Mouse (Mus musculus) embryonic facial prominence, embryonic 13.5 days (tissue): ENCODE results near the gene Itfg2. TPM values are rescaled to one million over a fixed set of nuclear protein-coding genes. Genes with fewer than 3 reads are reported as not detected.

Source experiments
- ATAC-seq: fragments of 200-750 bp; cut with Nextera tagmentation; 2 replicates; pipeline ENCODE4 v1.8.0; 2017; ENCODE audit warnings: low read depth; ENCODE audit not compliant: insufficient number of reproducible peaks, insufficient read depth, low FRiP score, low TSS enrichment
- H3K27ac ChIP-seq: fragments of 300-500 bp; sonication (generic); 2 replicates; pipeline ENCODE4 v1.5.1; 2015; ENCODE audit warnings: moderate library complexity, mild to moderate bottlenecking, inconsistent platforms
- H3K27me3 ChIP-seq: fragments of 300-500 bp; sonication (generic); 2 replicates; pipeline ENCODE4 v1.6.1; 2015; ENCODE audit warnings: mild to moderate bottlenecking, inconsistent platforms
- H3K36me3 ChIP-seq: fragments of 300-500 bp; sonication (generic); 2 replicates; pipeline ENCODE4 v1.6.1; 2015; ENCODE audit warnings: mild to moderate bottlenecking, inconsistent platforms
- H3K4me1 ChIP-seq: fragments of 300-500 bp; sonication (generic); 2 replicates; pipeline ENCODE4 v1.6.1; 2015; ENCODE audit warnings: inconsistent platforms
- H3K4me2 ChIP-seq: fragments of 300-500 bp; sonication (generic); 2 replicates; pipeline ENCODE4 v1.6.1; 2015; ENCODE audit warnings: moderate library complexity, mild to moderate bottlenecking, inconsistent platforms
- H3K4me3 ChIP-seq: fragments of 300-500 bp; sonication (generic); 2 replicates; pipeline ENCODE4 v1.5.1; 2015; ENCODE audit warnings: mild to moderate bottlenecking, inconsistent platforms
- H3K9ac ChIP-seq: fragments of 300-500 bp; sonication (generic); 2 replicates; pipeline ENCODE4 v1.6.1; 2015; ENCODE audit warnings: mild to moderate bottlenecking, inconsistent platforms
- H3K9me3 ChIP-seq: fragments of 300-500 bp; sonication (generic); 2 replicates; pipeline ENCODE4 v1.6.1; 2016; ENCODE audit warnings: inconsistent platforms
- WGBS: fragments of 180-500 bp; shearing (Covaris S2); methylation state at CpG from one replicate; pipeline ENCODE4 v1.1.7; 2015; ENCODE audit warnings: mixed read lengths; 5-methylcytosine and 5-hydroxymethylcytosine counted together
- polyA plus RNA-seq: library from polyadenylated mRNA; unstranded; fragments of >200 nt; fragmentation: Nextera tagmentation; extraction: Ambion mirVana; gene quantifications from 2 replicates; pipeline ENCODE4 v1.2.1, GENCODE M21; 2015

Itfg2 gene
- 41.7 and 42.7 TPM in 2 replicates for polyA plus RNA-seq

- H3K9me3 ChIP-seq = no peaks in the 10 kb centered on the region
- no peaks in the 10 kb centered on the region for H3K27me3 ChIP-seq
- H3K4me2 ChIP-seq = peak within 1 kb of the TSS; percentile 64
- H3K4me3 ChIP-seq = peak within 1 kb of the TSS; percentile 66
- peaks cover 2% of the 10 kb centered on the region; the same call in 1 of the 2 replicates for H3K4me1 ChIP-seq
- WGBS = under 1% methylated on average over 42 of the region's 42 CpGs
- peaks cover 29% of the 10 kb centered on the region for H3K36me3 ChIP-seq
- peak within 1 kb of the TSS; percentile 95 for H3K27ac ChIP-seq
- H3K9ac ChIP-seq = peak within 1 kb of the TSS; percentile 77
- ATAC-seq = peak; percentile 90
These were observed at the start of gene Itfg2 for GRCm38 (mm10) chr6:128424269-128425019. Gene Itfg2 (minus strand): TSS chr6:128424931.

GRCm38 (mm10) chr6:128474112-128474511, 49.4 kb upstream of the Itfg2 start:
- H3K4me1 ChIP-seq = no peaks in the 10 kb centered on the region
- H3K27me3 ChIP-seq = no peaks in the 10 kb centered on the region
- no peaks in the 10 kb centered on the region for H3K9me3 ChIP-seq
- H3K9ac ChIP-seq = no peak overlapping the region
- WGBS = 91% methylated on average over 6 of the region's 6 CpGs
- H3K4me3 ChIP-seq = no peak overlapping the region
- no peaks in the 10 kb centered on the region for H3K36me3 ChIP-seq
- no peak overlapping the region for H3K4me2 ChIP-seq
- H3K27ac ChIP-seq = no peak overlapping the region
- ATAC-seq = no peak

- Histone ChIP-seq H3K9ac (no peak overlapping the region), H3K4me3 (no peak overlapping the region), H3K4me2 (peak overlapping the region; percentile 30), H3K9me3 (no peaks in the 10 kb centered on the region), H3K27me3 (no peaks in the 10 kb centered on the region), H3K4me1 (no peaks in the 10 kb centered on the region), H3K27ac (no peak overlapping the region), H3K36me3 (no peaks in the 10 kb centered on the region)
- no peak for ATAC-seq
- WGBS = 5% methylated on average over 10 of the region's 12 CpGs
These were observed 44.7 kb upstream of the Itfg2 start for GRCm38 (mm10) chr6:128469451-128469850.

DNA sequence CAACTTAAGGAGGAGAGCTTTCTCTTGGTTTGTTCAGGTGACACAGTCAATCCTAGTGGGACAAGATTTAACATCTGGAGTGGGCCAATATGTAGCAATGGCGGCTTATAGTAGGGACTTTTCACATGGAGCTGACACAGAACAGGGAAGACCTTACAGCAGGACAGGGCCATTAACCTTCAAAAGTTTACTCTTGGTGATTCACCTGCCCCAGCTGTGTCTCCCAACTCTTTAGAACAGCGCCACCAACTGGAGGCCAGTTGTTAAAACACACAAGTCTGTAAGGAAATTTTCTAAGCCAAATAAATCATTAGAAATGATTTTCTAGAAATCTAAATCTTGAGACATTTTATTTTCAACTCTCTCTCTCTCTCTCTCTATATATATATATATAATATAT, 42.6 kb upstream of the Itfg2 start:
- no peaks in the 10 kb centered on the region for H3K27me3 ChIP-seq
- no peak overlapping the region for H3K4me2 ChIP-seq
- no peak overlapping the region for H3K9ac ChIP-seq
- H3K36me3 ChIP-seq = no peaks in the 10 kb centered on the region
- no peaks in the 10 kb centered on the region for H3K4me1 ChIP-seq
- 47% methylated on average over 2 of the region's 2 CpGs for WGBS
- no peak overlapping the region for H3K27ac ChIP-seq
- no peaks in the 10 kb centered on the region for H3K9me3 ChIP-seq
- H3K4me3 ChIP-seq = no peak overlapping the region
- ATAC-seq = no peak

DNA sequence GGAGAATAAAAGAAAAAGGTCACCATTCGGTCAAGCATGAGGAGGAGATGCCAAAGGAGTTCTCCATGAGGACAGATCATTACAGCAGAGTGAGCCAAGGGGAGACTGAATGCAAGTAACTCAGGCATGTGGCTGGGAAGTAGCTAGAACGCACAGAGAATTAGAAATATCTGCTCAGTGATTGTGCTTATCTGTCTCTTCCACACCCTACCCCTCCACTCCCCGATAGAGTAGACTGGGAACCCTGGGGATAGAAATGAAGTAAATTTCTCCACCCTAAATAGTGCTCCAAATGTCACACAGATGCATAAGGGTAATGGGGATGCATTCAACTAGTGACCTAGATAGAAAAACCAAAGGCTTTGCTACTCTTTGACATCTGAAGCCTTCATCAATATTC, 41.8 kb upstream of the Itfg2 start:
- Histone ChIP-seq H3K9me3 (no peaks in the 10 kb centered on the region), H3K36me3 (no peaks in the 10 kb centered on the region), H3K9ac (no peak overlapping the region), H3K27me3 (no peaks in the 10 kb centered on the region), H3K4me2 (no peak overlapping the region), H3K4me1 (no peaks in the 10 kb centered on the region), H3K4me3 (no peak overlapping the region), H3K27ac (no peak overlapping the region)
- WGBS = 73% methylated on average over 3 of the region's 3 CpGs
- ATAC-seq = no peak

- no peak overlapping the region for H3K4me2 ChIP-seq
- no peaks in the 10 kb centered on the region for H3K9me3 ChIP-seq
- H3K27ac ChIP-seq = no peak overlapping the region
- H3K4me1 ChIP-seq = no peaks in the 10 kb centered on the region
- H3K27me3 ChIP-seq = no peaks in the 10 kb centered on the region
- no peaks in the 10 kb centered on the region for H3K36me3 ChIP-seq
- WGBS = 30% methylated on average over 7 of the region's 7 CpGs
- no peak overlapping the region for H3K4me3 ChIP-seq
- ATAC-seq = no peak
- H3K9ac ChIP-seq = no peak overlapping the region
These were observed 41.3 kb upstream of the Itfg2 start for GRCm38 (mm10) chr6:128466043-128466442.

DNA sequence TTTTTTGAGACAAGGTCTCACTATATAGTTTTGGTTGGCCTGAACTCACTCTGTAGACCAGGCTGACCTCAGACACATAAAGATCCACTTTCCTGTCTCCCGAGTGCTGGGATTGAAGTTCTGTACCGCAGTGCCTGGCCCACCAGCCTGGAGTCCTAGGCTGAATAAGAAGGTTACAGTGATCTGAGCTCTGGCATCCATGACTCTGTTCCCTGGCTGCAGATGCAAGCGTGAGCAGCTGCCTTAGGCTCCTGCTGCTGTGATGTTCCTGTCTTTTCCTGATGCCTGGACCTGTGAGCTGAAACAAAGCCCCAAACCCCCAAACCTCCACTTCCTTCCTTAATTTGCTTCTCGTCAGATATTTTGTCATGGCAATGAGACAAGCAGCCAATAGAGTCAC, 40.3 kb upstream of the Itfg2 start:
- Histone ChIP-seq H3K27me3 (no peaks in the 10 kb centered on the region), H3K36me3 (no peaks in the 10 kb centered on the region), H3K9ac (no peak overlapping the region), H3K4me3 (no peak overlapping the region), H3K9me3 (no peaks in the 10 kb centered on the region), H3K4me2 (no peak overlapping the region), H3K27ac (no peak overlapping the region), H3K4me1 (no peaks in the 10 kb centered on the region)
- WGBS = 68% methylated on average over 4 of the region's 4 CpGs
- ATAC-seq = no peak

GRCm38 (mm10) chr6:128461606-128462005, 36.9 kb upstream of the Itfg2 start:
- ATAC-seq = no peak
- no peak overlapping the region for H3K27ac ChIP-seq
- no peaks in the 10 kb centered on the region for H3K27me3 ChIP-seq
- H3K36me3 ChIP-seq = no peaks in the 10 kb centered on the region
- H3K9ac ChIP-seq = no peak overlapping the region
- no peaks in the 10 kb centered on the region for H3K9me3 ChIP-seq
- no peak overlapping the region for H3K4me3 ChIP-seq
- no peak overlapping the region for H3K4me2 ChIP-seq
- no peaks in the 10 kb centered on the region for H3K4me1 ChIP-seq

- Histone ChIP-seq H3K27ac (no peak overlapping the region), H3K36me3 (no peaks in the 10 kb centered on the region), H3K4me1 (no peaks in the 10 kb centered on the region), H3K9ac (no peak overlapping the region), H3K27me3 (no peaks in the 10 kb centered on the region), H3K9me3 (no peaks in the 10 kb centered on the region), H3K4me3 (no peak overlapping the region), H3K4me2 (no peak overlapping the region)
- WGBS = 79% methylated on average over 14 of the region's 14 CpGs
- no peak for ATAC-seq
These were observed 36.2 kb upstream of the Itfg2 start for GRCm38 (mm10) chr6:128460729-128461503.

- no peaks in the 10 kb centered on the region for H3K9me3 ChIP-seq
- no peak for ATAC-seq
- no peak overlapping the region for H3K4me3 ChIP-seq
- H3K4me1 ChIP-seq = no peaks in the 10 kb centered on the region
- H3K27ac ChIP-seq = no peak overlapping the region
- no peak overlapping the region for H3K4me2 ChIP-seq
- H3K27me3 ChIP-seq = no peaks in the 10 kb centered on the region
- 27% methylated on average over 2 of the region's 2 CpGs for WGBS
- no peaks in the 10 kb centered on the region for H3K36me3 ChIP-seq
- H3K9ac ChIP-seq = no peak overlapping the region
These were observed 35.6 kb upstream of the Itfg2 start for GRCm38 (mm10) chr6:128460321-128460720.

GRCm38 (mm10) chr6:128457186-128457585, 32.5 kb upstream of the Itfg2 start:
- no peaks in the 10 kb centered on the region for H3K27me3 ChIP-seq
- no peak overlapping the region for H3K4me3 ChIP-seq
- no peaks in the 10 kb centered on the region for H3K36me3 ChIP-seq
- H3K9ac ChIP-seq = no peak overlapping the region
- 76% methylated on average over 5 of the region's 5 CpGs for WGBS
- no peaks in the 10 kb centered on the region for H3K4me1 ChIP-seq
- H3K9me3 ChIP-seq = no peaks in the 10 kb centered on the region
- no peak for ATAC-seq
- no peak overlapping the region for H3K27ac ChIP-seq
- H3K4me2 ChIP-seq = no peak overlapping the region
